ENCODE assay signal across 10 mouse cellular contexts in genomic region chr11:98597363-98597762, GRCm38 (mm10). TPM values are rescaled to one million over a fixed set of nuclear protein-coding genes. Genes with fewer than 3 reads are reported as not detected.
DNase-seq lines count a peak whose midpoint lies in the region; ATAC-seq and TF ChIP-seq lines count a peak whose summit lies in the region.
"Had no signal": no experiment of that assay in that cellular context is flagged by ENCODE, and none has a peak within 500 bp of the region (broad histone marks: within the 10 kb centered on the region; RNA-seq: fewer than 3 reads in every experiment).

No protein-coding gene starts in this region.

- TF ChIP-seq CTCF in hindbrain, postnatal 0 days (IDR thresholded peaks at IDR 0.05; ENCODE audit: low read depth), result peak; percentile 71

- no peak overlapping the region for H3K4me3 ChIP-seq in midbrain, embryonic 10.5 days
- no peak overlapping the region for H3K4me3 ChIP-seq in midbrain, embryonic 13.5 days (replicated peaks)
- no peak overlapping the region for H3K4me3 ChIP-seq in hindbrain, postnatal 0 days (ENCODE audit: low read length)
- H3K4me3 ChIP-seq: heart, embryonic 15.5 days had no signal

- no peak for ATAC-seq in midbrain, embryonic 13.5 days
- ATAC-seq in hindbrain, postnatal 0 days, result no peak

- peak; percentile 62 for DNase-seq in midbrain, embryonic 10.5 days (ENCODE audit: low spot score)
- DNase-seq in NIH3T3 (ENCODE audit: low read depth), result peak; percentile 87
- peak; percentile 81 for DNase-seq in embryo, embryonic 10 days (ENCODE audit: low spot score)
- peak; percentile 75 for DNase-seq in hindbrain, postnatal 0 days (ENCODE audit: low spot score)
- peak; percentile 79 for DNase-seq in lung, postnatal 14 days
- peak; percentile 86 for DNase-seq in testis, postnatal 10 days (ENCODE audit: low spot score)
- no peak for DNase-seq in layer of hippocampus, adult 8-10 months (ENCODE audit: low spot score in 2 of 2)

- no peaks in the 10 kb centered on the region for H3K36me3 ChIP-seq in midbrain, embryonic 10.5 days
- no peaks in the 10 kb centered on the region for H3K36me3 ChIP-seq in midbrain, embryonic 13.5 days
- no peaks in the 10 kb centered on the region for H3K36me3 ChIP-seq in hindbrain, postnatal 0 days (ENCODE audit: insufficient read depth, low read length)
- H3K36me3 ChIP-seq: heart, embryonic 15.5 days had no signal

- H3K4me1 ChIP-seq in midbrain, embryonic 10.5 days, result peaks cover 14% of the 10 kb centered on the region
- 0 out of 2 replicates have a peak, but pooled peaks cover 5% of the 10 kb centered on the region for H3K4me1 ChIP-seq in midbrain, embryonic 13.5 days (replicated peaks)
- peaks cover 4% of the 10 kb centered on the region; the same call in 1 of the 2 replicates for H3K4me1 ChIP-seq in hindbrain, postnatal 0 days (ENCODE audit: insufficient read depth, low read length)

- 52% methylated on average over 6 of the region's 6 CpGs for WGBS in midbrain, embryonic 10.5 days
- 49% methylated on average over 6 of the region's 6 CpGs for WGBS in midbrain, embryonic 13.5 days
- WGBS in hindbrain, postnatal 0 days, result 45% methylated on average over 6 of the region's 6 CpGs

- no peak overlapping the region for H3K4me2 ChIP-seq in midbrain, embryonic 13.5 days (replicated peaks)
- H3K4me2 ChIP-seq in hindbrain, postnatal 0 days (ENCODE audit: low read depth, low read length), result no peak overlapping the region
- H3K4me2 ChIP-seq: heart, embryonic 15.5 days had no signal

- H3K27me3 ChIP-seq in midbrain, embryonic 10.5 days (ENCODE audit: low read depth, poor library complexity, severe bottlenecking), result peaks cover 45% of the 10 kb centered on the region
- H3K27me3 ChIP-seq in midbrain, embryonic 13.5 days, result peaks cover 27% of the 10 kb centered on the region
- H3K27me3 ChIP-seq in hindbrain, postnatal 0 days (ENCODE audit: insufficient read depth, low read length), result peaks cover 3% of the 10 kb centered on the region; the same call in 1 of the 2 replicates

- no peaks in the 10 kb centered on the region for H3K9me3 ChIP-seq in midbrain, embryonic 10.5 days (replicated peaks)
- no peaks in the 10 kb centered on the region for H3K9me3 ChIP-seq in midbrain, embryonic 13.5 days
- H3K9me3 ChIP-seq in hindbrain, postnatal 0 days (ENCODE audit: low read length), result no peaks in the 10 kb centered on the region
- H3K9me3 ChIP-seq: heart, embryonic 15.5 days had no signal

- no peak overlapping the region for H3K27ac ChIP-seq in midbrain, embryonic 10.5 days (replicated peaks)
- H3K27ac ChIP-seq in midbrain, embryonic 13.5 days, result no peak overlapping the region
- no peak overlapping the region for H3K27ac ChIP-seq in hindbrain, postnatal 0 days
- H3K27ac ChIP-seq: heart, embryonic 15.5 days had no signal

- H3K9ac ChIP-seq in midbrain, embryonic 13.5 days (replicated peaks), result no peak overlapping the region
- no peak overlapping the region for H3K9ac ChIP-seq in hindbrain, postnatal 0 days (replicated peaks; ENCODE audit: low read length)
- H3K9ac ChIP-seq: heart, embryonic 15.5 days had no signal

RNA-seq across cellular contexts. Expression of gene Lrrc3c, which starts 0.7 kb away (rescaled TPM):
- not detected in 2 replicates for polyA plus RNA-seq in midbrain, embryonic 10.5 days (2016; fragmentation: Nextera tagmentation; extraction: Ambion mirVana)
- polyA plus RNA-seq in midbrain, embryonic 13.5 days (2015; fragmentation: Nextera tagmentation; extraction: Ambion mirVana), result not detected in 2 replicates
- total RNA-seq in hindbrain, postnatal 0 days (2014; rRNA removed), result not detected in 2 replicates
- polyA plus RNA-seq in hindbrain, postnatal 0 days (2015; fragmentation: Nextera tagmentation; extraction: Ambion mirVana), result not detected in 2 replicates
- total RNA-seq in layer of hippocampus, adult 8-10 months (2022), result not detected
- polyA plus RNA-seq: heart, embryonic 15.5 days; stomach, embryonic 14.5 days had no signal

RNA-seq across cellular contexts. Expression of gene Ormdl3, which starts 10.2 kb away (rescaled TPM):
- 65.8 and 81.0 TPM in 2 replicates for polyA plus RNA-seq in midbrain, embryonic 10.5 days (2016; fragmentation: Nextera tagmentation; extraction: Ambion mirVana)
- 87.0 and 97.3 TPM in 2 replicates for polyA plus RNA-seq in midbrain, embryonic 13.5 days (2015; fragmentation: Nextera tagmentation; extraction: Ambion mirVana)
- 103 and 112 TPM in 2 replicates for total RNA-seq in hindbrain, postnatal 0 days (2014; rRNA removed)
- polyA plus RNA-seq in hindbrain, postnatal 0 days (2015; fragmentation: Nextera tagmentation; extraction: Ambion mirVana), result 98.8 and 100 TPM in 2 replicates
- total RNA-seq in layer of hippocampus, adult 8-10 months (2022), result 10 to 100 TPM; 43.4 to 57.6 (median 48.9) TPM

RNA-seq across cellular contexts. Expression of gene Gm12355, which starts 28.1 kb away (rescaled TPM):
- polyA plus RNA-seq in midbrain, embryonic 10.5 days (2016; fragmentation: Nextera tagmentation; extraction: Ambion mirVana), result 1.4 and 2.1 TPM in 2 replicates
- 0.90 and 1.5 TPM in 2 replicates for polyA plus RNA-seq in midbrain, embryonic 13.5 days (2015; fragmentation: Nextera tagmentation; extraction: Ambion mirVana)
- 0.21 TPM in 1 of 2 replicates, not detected in the other for total RNA-seq in hindbrain, postnatal 0 days (2014; rRNA removed)
- polyA plus RNA-seq in hindbrain, postnatal 0 days (2015; fragmentation: Nextera tagmentation; extraction: Ambion mirVana), result 0.25 and 0.33 TPM in 2 replicates
- total RNA-seq in layer of hippocampus, adult 8-10 months (2022), result 10 to 100 TPM; 12.1 to 20.0 (median 14.9) TPM

RNA-seq across cellular contexts. Expression of gene Gsdma3, which starts 28.8 kb away (rescaled TPM):
- not detected in 2 replicates for polyA plus RNA-seq in midbrain, embryonic 10.5 days (2016; fragmentation: Nextera tagmentation; extraction: Ambion mirVana)
- not detected in 2 replicates for polyA plus RNA-seq in midbrain, embryonic 13.5 days (2015; fragmentation: Nextera tagmentation; extraction: Ambion mirVana)
- total RNA-seq in hindbrain, postnatal 0 days (2014; rRNA removed), result 0.68 TPM in 1 of 2 replicates, not detected in the other
- not detected in 2 replicates for polyA plus RNA-seq in hindbrain, postnatal 0 days (2015; fragmentation: Nextera tagmentation; extraction: Ambion mirVana)
- total RNA-seq in layer of hippocampus, adult 8-10 months (2022), result under 1 TPM in 1 of 4 experiments, not detected in 3; 0.27 TPM
- polyA plus RNA-seq: heart, embryonic 15.5 days; stomach, embryonic 14.5 days had no signal

RNA-seq across cellular contexts. Expression of gene Zpbp2, which starts 46.5 kb away (rescaled TPM):
- 0.11 and 0.32 TPM in 2 replicates for polyA plus RNA-seq in midbrain, embryonic 10.5 days (2016; fragmentation: Nextera tagmentation; extraction: Ambion mirVana)
- 0.12 TPM in 1 of 2 replicates, not detected in the other for polyA plus RNA-seq in midbrain, embryonic 13.5 days (2015; fragmentation: Nextera tagmentation; extraction: Ambion mirVana)
- total RNA-seq in hindbrain, postnatal 0 days (2014; rRNA removed), result not detected in 2 replicates
- polyA plus RNA-seq in hindbrain, postnatal 0 days (2015; fragmentation: Nextera tagmentation; extraction: Ambion mirVana), result 0.42 and 0.45 TPM in 2 replicates
- total RNA-seq in layer of hippocampus, adult 8-10 months (2022), result under 1 TPM in 1 of 4 experiments, not detected in 3; 0.75 TPM
- polyA plus RNA-seq: stomach, embryonic 14.5 days had no signal

Comparison
In these comparisons a context has a peak if more than half of its experiments do, and no peak if none do; other contexts are left out.
1. DNase-seq: peak in midbrain, embryonic 10.5 days (single experiment), NIH3T3 (single experiment), embryo, embryonic 10 days (single experiment), hindbrain, postnatal 0 days (single experiment), lung, postnatal 14 days (single experiment) and testis, postnatal 10 days (single experiment); none in layer of hippocampus, adult 8-10 months (0 of 2).